In genomic region chr5:113212156-113212835, GRCm38 (mm10) we compare ENCODE assay signal across 24 mouse cellular contexts. TPM values are rescaled to one million over a fixed set of nuclear protein-coding genes. Genes with fewer than 3 reads are reported as not detected.
DNase-seq lines count a peak whose midpoint lies in the region; ATAC-seq lines count a peak whose summit lies in the region.
"Had no signal": no experiment of that assay in that cellular context is flagged by ENCODE, and none has a peak within 500 bp of the region (broad histone marks: within the 10 kb centered on the region; RNA-seq: fewer than 3 reads in every experiment).

No protein-coding gene starts in this region.

- H3K4me2 ChIP-seq in hindbrain, embryonic 12.5 days (replicated peaks): no peak overlapping the region
- H3K4me2 ChIP-seq: liver, embryonic 13.5 days; midbrain, embryonic 12.5 days; stomach, embryonic 15.5 days had no signal

- no peak for DNase-seq in hindbrain, embryonic 10.5 days (ENCODE audit: low spot score)
- peak; percentile 41 for DNase-seq in testis, postnatal 10 days (ENCODE audit: low spot score)
- no peak for DNase-seq in testis, postnatal 14 days (ENCODE audit: low spot score)
- peak; percentile 42 for DNase-seq in kidney, postnatal 10 days
- no peak for DNase-seq in MN1 (ENCODE audit: low spot score)
- no peak for DNase-seq in frontal cortex, postnatal 25 days (ENCODE audit: low spot score in 2 of 2)
- DNase-seq: adrenal gland, postnatal 14 days; cerebellum, adult 11-12 months; cerebellum, postnatal 14 days; forebrain, postnatal 0 days; gastrocnemius, postnatal 10 days; heart, postnatal 36 days; liver, embryonic 13.5 days; retina, postnatal 1 day had no signal

- H3K36me3 ChIP-seq in hindbrain, embryonic 10.5 days: no peaks in the 10 kb centered on the region
- no peaks in the 10 kb centered on the region for H3K36me3 ChIP-seq in hindbrain, embryonic 12.5 days
- H3K36me3 ChIP-seq: liver, embryonic 13.5 days; midbrain, embryonic 12.5 days; stomach, embryonic 15.5 days had no signal

- peak overlapping the region; percentile 50; the same call in 1 of the 2 replicates for H3K27ac ChIP-seq in hindbrain, embryonic 10.5 days
- no peak overlapping the region for H3K27ac ChIP-seq in hindbrain, embryonic 12.5 days
- H3K27ac ChIP-seq: liver, embryonic 13.5 days; macrophage; midbrain, embryonic 12.5 days; stomach, embryonic 15.5 days had no signal

- no peak overlapping the region for H3K4me3 ChIP-seq in hindbrain, embryonic 10.5 days
- H3K4me3 ChIP-seq in hindbrain, embryonic 12.5 days: no peak overlapping the region
- H3K4me3 ChIP-seq: liver, embryonic 13.5 days; midbrain, embryonic 12.5 days; stomach, embryonic 15.5 days had no signal

- no peak for ATAC-seq in hindbrain, embryonic 12.5 days (ENCODE audit: low FRiP score)
- ATAC-seq: forebrain, postnatal 0 days; hindbrain, embryonic 16.5 days; intestine, embryonic 16.5 days; Patski had no signal

- no peaks in the 10 kb centered on the region for H3K9me3 ChIP-seq in hindbrain, embryonic 10.5 days
- no peaks in the 10 kb centered on the region for H3K9me3 ChIP-seq in hindbrain, embryonic 12.5 days (replicated peaks)
- H3K9me3 ChIP-seq: liver, embryonic 13.5 days; midbrain, embryonic 12.5 days; stomach, embryonic 15.5 days had no signal

- no peak overlapping the region for H3K9ac ChIP-seq in hindbrain, embryonic 12.5 days
- H3K9ac ChIP-seq: forebrain, postnatal 0 days; liver, embryonic 13.5 days; midbrain, embryonic 12.5 days; stomach, embryonic 15.5 days had no signal

- H3K4me1 ChIP-seq in hindbrain, embryonic 10.5 days (replicated peaks): peaks cover 59% of the 10 kb centered on the region
- peaks cover 12% of the 10 kb centered on the region for H3K4me1 ChIP-seq in hindbrain, embryonic 12.5 days

- no peaks in the 10 kb centered on the region for H3K27me3 ChIP-seq in hindbrain, embryonic 10.5 days (ENCODE audit: insufficient read depth, poor library complexity, severe bottlenecking)
- H3K27me3 ChIP-seq in hindbrain, embryonic 12.5 days: no peaks in the 10 kb centered on the region
- H3K27me3 ChIP-seq: liver, embryonic 13.5 days; midbrain, embryonic 12.5 days; Patski; stomach, embryonic 15.5 days had no signal

- 80% methylated on average over 10 of the region's 10 CpGs for WGBS in hindbrain, embryonic 10.5 days
- 83% methylated on average over 10 of the region's 10 CpGs for WGBS in hindbrain, embryonic 12.5 days

RNA-seq across cellular contexts. Expression of gene 2900026A02Rik, which starts 8.7 kb away (rescaled TPM):
- 2.1 and 4.1 TPM in 2 replicates for polyA plus RNA-seq in hindbrain, embryonic 10.5 days (2016; fragmentation: Nextera tagmentation; extraction: Ambion mirVana)
- 3.6 and 4.5 TPM in 2 replicates for polyA plus RNA-seq in hindbrain, embryonic 12.5 days (2016; fragmentation: Nextera tagmentation; extraction: Ambion mirVana)

RNA-seq across cellular contexts. Expression of gene Tmem211, which starts 14.4 kb away (rescaled TPM):
- polyA plus RNA-seq in hindbrain, embryonic 10.5 days (2016; fragmentation: Nextera tagmentation; extraction: Ambion mirVana): 0.11 TPM in 1 of 2 replicates, not detected in the other
- polyA plus RNA-seq in hindbrain, embryonic 12.5 days (2016; fragmentation: Nextera tagmentation; extraction: Ambion mirVana): 0.15 TPM in 1 of 2 replicates, not detected in the other
- polyA plus RNA-seq: forebrain, postnatal 0 days; hindbrain, embryonic 16.5 days; limb, embryonic 11.5 days; liver, embryonic 13.5 days; lung, embryonic 16.5 days; macrophage; neural tube, embryonic 11.5 days; Patski had no signal

Comparison
In these comparisons a context has a peak if more than half of its experiments do, and no peak if none do; other contexts are left out.
1. DNase-seq: peak in testis, postnatal 10 days (single experiment) and kidney, postnatal 10 days (single experiment); none in hindbrain, embryonic 10.5 days (single experiment), testis, postnatal 14 days (single experiment), MN1 (single experiment) and frontal cortex, postnatal 25 days (0 of 2).